In the genomic region with DNA sequence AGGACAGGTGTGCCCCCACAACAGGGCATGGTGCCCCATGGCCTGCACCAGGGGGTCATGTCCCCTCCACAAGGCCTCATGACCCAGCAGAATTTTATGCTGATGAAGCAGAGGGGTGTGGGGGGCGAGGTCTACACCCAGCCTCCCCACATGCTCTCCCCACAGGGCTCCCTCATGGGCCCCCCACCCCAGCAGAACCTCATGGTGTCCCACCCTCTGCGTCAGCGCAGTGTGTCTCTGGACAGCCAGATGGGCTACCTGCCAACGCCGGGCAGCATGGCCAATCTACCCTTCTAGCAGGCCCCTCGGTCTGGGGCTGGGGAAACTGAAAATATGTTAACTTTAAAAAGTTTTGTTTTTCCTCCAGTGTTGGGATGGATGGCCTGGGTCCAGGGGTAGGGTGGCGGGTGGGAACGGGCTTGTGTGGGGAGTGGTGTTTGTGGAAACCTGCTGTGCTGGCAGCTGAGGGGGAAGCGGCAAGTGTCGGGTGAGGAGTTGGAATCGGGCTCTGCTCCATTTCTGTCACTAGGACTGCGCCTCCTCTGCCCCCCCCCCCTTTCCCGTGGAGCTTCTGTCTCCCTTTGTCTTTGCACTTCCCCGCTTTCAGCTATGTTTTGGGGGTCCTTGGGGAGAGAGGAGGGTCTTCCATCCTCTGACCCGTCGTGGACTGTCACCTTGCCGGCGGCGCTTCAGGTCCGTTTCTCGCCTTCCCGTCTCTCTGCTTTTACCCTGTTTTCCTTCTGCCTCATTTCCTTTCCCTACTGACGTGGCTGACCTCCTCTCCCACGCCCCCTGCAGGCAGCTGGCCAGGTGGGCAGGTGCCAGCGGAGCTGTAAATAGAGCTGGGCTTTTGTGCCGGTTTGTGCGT, we compare ENCODE assay signal across 8 mouse cellular contexts. TPM values are rescaled to one million over a fixed set of nuclear protein-coding genes. Genes with fewer than 3 reads are reported as not detected.
DNase-seq lines count a peak whose midpoint lies in the region; ATAC-seq and TF ChIP-seq lines count a peak whose summit lies in the region.

No protein-coding gene starts in this region.

- no peaks in the 10 kb centered on the region for H3K27me3 ChIP-seq in CH12.LX (replicated peaks)
- no peaks in the 10 kb centered on the region for H3K27me3 ChIP-seq in forebrain, embryonic 11.5 days (ENCODE audit: control insufficient read depth, insufficient read depth, low read length)
- H3K27me3 ChIP-seq in heart, embryonic 16.5 days (ENCODE audit: control insufficient read depth, insufficient read depth, low read length) = no peaks in the 10 kb centered on the region
- no peaks in the 10 kb centered on the region for H3K27me3 ChIP-seq in liver, postnatal 0 days (ENCODE audit: insufficient read depth, low read length)
- no peaks in the 10 kb centered on the region for H3K27me3 ChIP-seq in neural tube, embryonic 11.5 days (ENCODE audit: control insufficient read depth, insufficient read depth, low read length)
- no peaks in the 10 kb centered on the region for H3K27me3 ChIP-seq in stomach, postnatal 0 days (ENCODE audit: control insufficient read depth, insufficient read depth, low read length)

- H3K36me3 ChIP-seq in CH12.LX (replicated peaks in 1 of 2; ENCODE audit: control insufficient read depth in 1 of 2, insufficient read depth in 1 of 2, low read length in 1 of 2) = peaks cover 30 to 93% of the 10 kb centered on the region in 2 experiments
- peaks cover 4% of the 10 kb centered on the region; the same call in 1 of the 2 replicates for H3K36me3 ChIP-seq in forebrain, embryonic 11.5 days (ENCODE audit: control insufficient read depth, insufficient read depth, low read length)
- H3K36me3 ChIP-seq in heart, embryonic 16.5 days (ENCODE audit: control insufficient read depth, insufficient read depth) = peaks cover 23% of the 10 kb centered on the region
- peaks cover 10% of the 10 kb centered on the region for H3K36me3 ChIP-seq in liver, postnatal 0 days (replicated peaks; ENCODE audit: insufficient read depth, low read length)
- H3K36me3 ChIP-seq in neural tube, embryonic 11.5 days (ENCODE audit: control insufficient read depth, insufficient read depth, low read length) = peaks cover 7% of the 10 kb centered on the region
- H3K36me3 ChIP-seq in stomach, postnatal 0 days (ENCODE audit: control insufficient read depth, insufficient read depth, low read length) = peaks cover 30% of the 10 kb centered on the region

- H3K4me2 ChIP-seq in CH12.LX (ENCODE audit: insufficient read depth, low read depth, poor library complexity, severe bottlenecking) = no peak overlapping the region
- H3K4me2 ChIP-seq in forebrain, embryonic 11.5 days (ENCODE audit: low read depth, low read length, severe bottlenecking) = peak overlapping the region; percentile 44
- peak overlapping the region; percentile 75 for H3K4me2 ChIP-seq in heart, embryonic 16.5 days (ENCODE audit: low read depth, low read length)
- H3K4me2 ChIP-seq in liver, postnatal 0 days (ENCODE audit: low read depth, low read length) = peak overlapping the region; percentile 74
- H3K4me2 ChIP-seq in neural tube, embryonic 11.5 days (ENCODE audit: low read depth) = peak overlapping the region; percentile 48
- H3K4me2 ChIP-seq in stomach, postnatal 0 days (replicated peaks; ENCODE audit: low read depth) = peak overlapping the region; percentile 64

- TF ChIP-seq EP300 in CH12.LX (IDR thresholded peaks at IDR 0.05; ENCODE audit: low read length) = no peak
- TF ChIP-seq EP300 in liver, postnatal 0 days (IDR thresholded peaks at IDR 0.05; ENCODE audit: low read depth) = no peak
- no peak for TF ChIP-seq EP300 in stomach, postnatal 0 days (optimal IDR thresholded peaks at IDR 0.05)

- no peaks in the 10 kb centered on the region for H3K9me3 ChIP-seq in CH12.LX (replicated peaks; ENCODE audit: low read length)
- no peaks in the 10 kb centered on the region for H3K9me3 ChIP-seq in forebrain, embryonic 11.5 days (ENCODE audit: control insufficient read depth, low read length)
- no peaks in the 10 kb centered on the region for H3K9me3 ChIP-seq in heart, embryonic 16.5 days (replicated peaks; ENCODE audit: control insufficient read depth, low read length)
- H3K9me3 ChIP-seq in liver, postnatal 0 days (ENCODE audit: low read length) = no peaks in the 10 kb centered on the region
- no peaks in the 10 kb centered on the region for H3K9me3 ChIP-seq in neural tube, embryonic 11.5 days (ENCODE audit: control insufficient read depth, low read length)
- H3K9me3 ChIP-seq in stomach, postnatal 0 days (ENCODE audit: control insufficient read depth, low read length) = no peaks in the 10 kb centered on the region

- TF ChIP-seq CTCF in CH12.LX (conservative IDR thresholded peaks at IDR 0.05 in 1 of 2, IDR thresholded peaks at IDR 0.05 in 1 of 2; ENCODE audit: low read depth in 2 of 2, low read length in 2 of 2) = peak in 1 of 2 experiments; percentile 45; a peak in 2 of 4 replicates
- TF ChIP-seq CTCF in liver, postnatal 0 days (IDR thresholded peaks at IDR 0.05; ENCODE audit: low read depth) = peak; percentile 86
- peak; percentile 81 for TF ChIP-seq CTCF in stomach, postnatal 0 days (IDR thresholded peaks at IDR 0.05; ENCODE audit: low read depth)

- 15% methylated on average over 25 of the region's 27 CpGs for WGBS in forebrain, embryonic 11.5 days
- WGBS in heart, embryonic 16.5 days = 6% methylated on average over 27 of the region's 27 CpGs
- 10% methylated on average over 26 of the region's 27 CpGs for WGBS in liver, postnatal 0 days (ENCODE audit: insufficient replicate concordance)
- 13% methylated on average over 24 of the region's 27 CpGs for WGBS in neural tube, embryonic 11.5 days
- 6% methylated on average over 26 of the region's 27 CpGs for WGBS in stomach, postnatal 0 days

- TF ChIP-seq POLR2A in CH12.LX (IDR thresholded peaks at IDR 0.05; ENCODE audit: low read depth, low read length) = no peak

- no peak overlapping the region for H3K4me3 ChIP-seq in CH12.LX (replicated peaks in 1 of 3; ENCODE audit: low read depth in 2 of 3, low read length in 2 of 3, poor library complexity in 1 of 3)
- peak overlapping the region; percentile 21 for H3K4me3 ChIP-seq in forebrain, embryonic 11.5 days (ENCODE audit: low read depth, low read length)
- peak overlapping the region; percentile 48 for H3K4me3 ChIP-seq in heart, embryonic 16.5 days (ENCODE audit: low read length)
- H3K4me3 ChIP-seq in liver, postnatal 0 days (ENCODE audit: low read depth, low read length) = peak overlapping the region; percentile 46
- H3K4me3 ChIP-seq in neural tube, embryonic 11.5 days (ENCODE audit: low read depth, low read length) = peak overlapping the region; percentile 25; the same call in 1 of the 2 replicates
- H3K4me3 ChIP-seq in stomach, postnatal 0 days (ENCODE audit: low read depth, low read length) = peak overlapping the region; percentile 34

- no peaks in the 10 kb centered on the region for H3K79me2 ChIP-seq in CH12.LX (replicated peaks; ENCODE audit: control insufficient read depth, extremely low read depth, insufficient read depth, poor library complexity, severe bottlenecking)

- H3K27ac ChIP-seq in CH12.LX (ENCODE audit: insufficient read depth, low read depth) = no peak overlapping the region
- no peak overlapping the region for H3K27ac ChIP-seq in forebrain, embryonic 11.5 days (ENCODE audit: low read depth, low read length)
- H3K27ac ChIP-seq in heart, embryonic 16.5 days (ENCODE audit: low read length) = peak overlapping the region; percentile 87
- H3K27ac ChIP-seq in liver, postnatal 0 days (ENCODE audit: low read depth) = peak overlapping the region; percentile 62
- no peak overlapping the region for H3K27ac ChIP-seq in neural tube, embryonic 11.5 days (ENCODE audit: low read depth, low read length)
- H3K27ac ChIP-seq in stomach, postnatal 0 days (replicated peaks) = peak overlapping the region; percentile 78

- H3K4me1 ChIP-seq in CH12.LX (ENCODE audit: control insufficient read depth in 1 of 2, insufficient read depth in 2 of 2) = peaks cover 23 to 63% of the 10 kb centered on the region in 2 experiments
- peaks cover 15% of the 10 kb centered on the region; the same call in 1 of the 2 replicates for H3K4me1 ChIP-seq in forebrain, embryonic 11.5 days (replicated peaks; ENCODE audit: control insufficient read depth, insufficient read depth, low read length)
- H3K4me1 ChIP-seq in heart, embryonic 16.5 days (ENCODE audit: control insufficient read depth, insufficient read depth, low read length) = peaks cover 47% of the 10 kb centered on the region
- H3K4me1 ChIP-seq in liver, postnatal 0 days (ENCODE audit: insufficient read depth) = peaks cover 42% of the 10 kb centered on the region
- peaks cover 8% of the 10 kb centered on the region for H3K4me1 ChIP-seq in neural tube, embryonic 11.5 days (ENCODE audit: control insufficient read depth, insufficient read depth, low read length)
- peaks cover 25% of the 10 kb centered on the region for H3K4me1 ChIP-seq in stomach, postnatal 0 days (replicated peaks; ENCODE audit: control insufficient read depth, insufficient read depth)

- no peak for DNase-seq in CH12.LX (ENCODE audit: extremely low read depth)
- DNase-seq in c-Kit-positive CD71-positive TER-119-positive erythroid progenitor cells, embryonic 14.5 days (ENCODE audit: low spot score) = peak; percentile 59
- DNase-seq in forebrain, embryonic 11.5 days (ENCODE audit: low spot score) = peak; percentile 86
- DNase-seq in kidney, postnatal 14 days = peak; percentile 92
- peak; percentile 90 for DNase-seq in liver, postnatal 0 days
- peak; percentile 81 for DNase-seq in neural tube, embryonic 11.5 days (ENCODE audit: low spot score)
- peak; percentile 93 for DNase-seq in stomach, postnatal 0 days (ENCODE audit: low spot score)

- H3K9ac ChIP-seq in CH12.LX (ENCODE audit: insufficient read depth, low read depth) = no peak overlapping the region
- peak overlapping the region; percentile 35 for H3K9ac ChIP-seq in forebrain, embryonic 11.5 days (ENCODE audit: low read length)
- peak overlapping the region; percentile 46 for H3K9ac ChIP-seq in heart, embryonic 16.5 days (ENCODE audit: low read length)
- H3K9ac ChIP-seq in liver, postnatal 0 days (replicated peaks) = peak overlapping the region; percentile 55
- H3K9ac ChIP-seq in neural tube, embryonic 11.5 days (ENCODE audit: low read length) = peak overlapping the region; percentile 24; the same call in 1 of the 2 replicates
- H3K9ac ChIP-seq in stomach, postnatal 0 days (ENCODE audit: low read length) = peak overlapping the region; percentile 57

- in situ Hi-C loops in CH12.LX (cut with MboI; ENCODE audit: low pct_ligation_motif_present, low pct_unique_long_range_greater_than_20kb, low sequenced_read_pairs) = loop anchor here (5.0 kb wide), 1 partner anchor 138 kb away; no protein-coding TSS in a partner anchor

- peak; percentile 39; the same call in 1 of the 2 replicates for ATAC-seq in forebrain, embryonic 11.5 days (replicated peaks; ENCODE audit: low FRiP score)
- peak; percentile 26; the same call in 1 of the 2 replicates for ATAC-seq in heart, embryonic 16.5 days (replicated peaks; ENCODE audit: extremely low read depth, insufficient read depth, low FRiP score)
- ATAC-seq in liver, postnatal 0 days = peak; percentile 71
- no peak for ATAC-seq in neural tube, embryonic 11.5 days (ENCODE audit: insufficient read depth, low FRiP score, low TSS enrichment)
- peak; percentile 50 for ATAC-seq in stomach, postnatal 0 days (ENCODE audit: low FRiP score, low TSS enrichment)

- dilution Hi-C loops in CH12.LX (cut with MboI; ENCODE audit: extremely low pct_ligation_motif_present, extremely low pct_unique_long_range_greater_than_20kb, low sequenced_read_pairs) = no loop called here

- TF ChIP-seq RAD21 in CH12.LX (IDR thresholded peaks at IDR 0.05; ENCODE audit: low read depth, low read length) = no peak

RNA-seq across cellular contexts. Expression of gene Bcl9l, which starts 27.1 kb away (rescaled TPM):
- 0.88 and 1.6 TPM in 2 replicates for total RNA-seq in CH12.LX (2012; rRNA removed)
- 0.08 and 0.67 TPM in 2 replicates for total RNA-seq in CH12.LX (2014; rRNA removed)
- polyA plus RNA-seq in CH12.LX (2012; ENCODE audit: insufficient read length, low read depth) = 6.2 and 7.5 TPM in 2 replicates
- 8.7 and 10.6 TPM in 2 replicates for polyA plus RNA-seq in forebrain, embryonic 11.5 days (2014; fragmentation: Nextera tagmentation; extraction: Ambion mirVana)
- 11.1 and 11.3 TPM in 2 replicates for polyA plus RNA-seq in heart, embryonic 16.5 days (2015; fragmentation: Nextera tagmentation; extraction: Ambion mirVana)
- 2.0 and 2.2 TPM in 2 replicates for polyA plus RNA-seq in liver, postnatal 0 days (2015; fragmentation: Nextera tagmentation; extraction: Ambion mirVana)
- polyA plus RNA-seq in neural tube, embryonic 11.5 days (2014; fragmentation: Nextera tagmentation; extraction: Ambion mirVana) = 8.0 and 8.8 TPM in 2 replicates
- 5.2 and 6.1 TPM in 2 replicates for polyA plus RNA-seq in stomach, postnatal 0 days (2015; fragmentation: Nextera tagmentation; extraction: Ambion mirVana)

RNA-seq across cellular contexts. Expression of gene Cxcr5, which starts 52.0 kb away (rescaled TPM):
- 27.7 and 30.2 TPM in 2 replicates for total RNA-seq in CH12.LX (2012; rRNA removed)
- total RNA-seq in CH12.LX (2014; rRNA removed) = 75.4 and 93.4 TPM in 2 replicates
- polyA plus RNA-seq in CH12.LX (2012; ENCODE audit: insufficient read length, low read depth) = 61.2 and 70.5 TPM in 2 replicates
- polyA plus RNA-seq in forebrain, embryonic 11.5 days (2014; fragmentation: Nextera tagmentation; extraction: Ambion mirVana) = 0.09 TPM in 1 of 2 replicates, not detected in the other
- polyA plus RNA-seq in heart, embryonic 16.5 days (2015; fragmentation: Nextera tagmentation; extraction: Ambion mirVana) = 0.17 and 0.35 TPM in 2 replicates
- polyA plus RNA-seq in liver, postnatal 0 days (2015; fragmentation: Nextera tagmentation; extraction: Ambion mirVana) = 0.32 and 0.55 TPM in 2 replicates
- not detected in 2 replicates for polyA plus RNA-seq in neural tube, embryonic 11.5 days (2014; fragmentation: Nextera tagmentation; extraction: Ambion mirVana)
- polyA plus RNA-seq in stomach, postnatal 0 days (2015; fragmentation: Nextera tagmentation; extraction: Ambion mirVana) = 0.13 and 0.21 TPM in 2 replicates

RNA-seq across cellular contexts. Expression of gene Upk2, which starts 54.9 kb away (rescaled TPM):
- not detected in 2 replicates for total RNA-seq in CH12.LX (2012; rRNA removed)
- not detected in 2 replicates for total RNA-seq in CH12.LX (2014; rRNA removed)
- polyA plus RNA-seq in CH12.LX (2012; ENCODE audit: insufficient read length, low read depth) = not detected in 2 replicates
- not detected in 2 replicates for polyA plus RNA-seq in forebrain, embryonic 11.5 days (2014; fragmentation: Nextera tagmentation; extraction: Ambion mirVana)
- polyA plus RNA-seq in heart, embryonic 16.5 days (2015; fragmentation: Nextera tagmentation; extraction: Ambion mirVana) = 0.50 TPM in 1 of 2 replicates, not detected in the other
- not detected in 2 replicates for polyA plus RNA-seq in liver, postnatal 0 days (2015; fragmentation: Nextera tagmentation; extraction: Ambion mirVana)
- polyA plus RNA-seq in neural tube, embryonic 11.5 days (2014; fragmentation: Nextera tagmentation; extraction: Ambion mirVana) = 0.29 TPM in 1 of 2 replicates, not detected in the other
- polyA plus RNA-seq in stomach, postnatal 0 days (2015; fragmentation: Nextera tagmentation; extraction: Ambion mirVana) = 5.4 and 7.0 TPM in 2 replicates

Comparison
In these comparisons a context has a peak if more than half of its experiments do, and no peak if none do; other contexts are left out.
1. H3K27ac ChIP-seq: peak in heart, embryonic 16.5 days (single experiment), liver, postnatal 0 days (single experiment) and stomach, postnatal 0 days (single experiment); none in CH12.LX (single experiment), forebrain, embryonic 11.5 days (single experiment) and neural tube, embryonic 11.5 days (single experiment).
2. H3K4me3 ChIP-seq: peak in forebrain, embryonic 11.5 days (single experiment), heart, embryonic 16.5 days (single experiment), liver, postnatal 0 days (single experiment), neural tube, embryonic 11.5 days (single experiment) and stomach, postnatal 0 days (single experiment); none in CH12.LX (0 of 3).
3. RNA of gene Cxcr5, which starts 52.0 kb away (polyA plus RNA-seq): 61.2 to 70.5 TPM in CH12.LX; 0.32 to 0.55 TPM in liver, postnatal 0 days, 0.17 to 0.35 TPM in heart, embryonic 16.5 days, 0.13 to 0.21 TPM in stomach, postnatal 0 days, 0.09 TPM in forebrain, embryonic 11.5 days and not detected in neural tube, embryonic 11.5 days; every median in the first group is over 10 times any median in the second.